Mouse (Mus musculus): ENCODE results near the gene Tmc3. TPM values are rescaled to one million over a fixed set of nuclear protein-coding genes. Genes with fewer than 3 reads are reported as not detected.

Gene Tmc3
- polyA plus RNA-seq, 1 experiment = 0.25 TPM

GRCm38 (mm10) chr7:83572451-83572850, 12.3 kb upstream of the Tmc3 start:
- H3K4me1 ChIP-seq (ENCODE audit: control insufficient read depth, insufficient read depth, low read length) = no peaks in the 10 kb centered on the region
- no peaks in the 10 kb centered on the region; the same call in 1 of the 2 replicates for H3K9me3 ChIP-seq (replicated peaks; ENCODE audit: control insufficient read depth, insufficient read depth, low read length, poor library complexity, severe bottlenecking)
- TF ChIP-seq EP300 (IDR thresholded peaks at IDR 0.05; ENCODE audit: insufficient read depth, low read depth, low read length) = no peak
- TF ChIP-seq CTCF (IDR thresholded peaks at IDR 0.05; ENCODE audit: low read depth, low read length) = no peak
- TF ChIP-seq POLR2A (IDR thresholded peaks at IDR 0.05; ENCODE audit: insufficient read depth, low read length) = no peak
- H3K36me3 ChIP-seq (ENCODE audit: control insufficient read depth, insufficient read depth, low read length, poor library complexity, severe bottlenecking) = no peaks in the 10 kb centered on the region
- no peak overlapping the region for H3K27ac ChIP-seq (ENCODE audit: insufficient read depth, low read length)
- H3K9ac ChIP-seq (ENCODE audit: low read depth, poor library complexity, severe bottlenecking) = no peak overlapping the region
- H3K27me3 ChIP-seq (ENCODE audit: control insufficient read depth, insufficient read depth, low read length, poor library complexity, severe bottlenecking) = no peaks in the 10 kb centered on the region
- H3K4me3 ChIP-seq (ENCODE audit: low read depth, low read length) = no peak overlapping the region

- Histone ChIP-seq H3K9me3 (replicated peaks; ENCODE audit: control insufficient read depth, insufficient read depth, low read length, poor library complexity, severe bottlenecking) (no peaks in the 10 kb centered on the region), H3K9ac (ENCODE audit: low read depth, poor library complexity, severe bottlenecking) (no peak overlapping the region)
- TF ChIP-seq POLR2A (IDR thresholded peaks at IDR 0.05; ENCODE audit: insufficient read depth, low read length) = no peak
- TF ChIP-seq CTCF (IDR thresholded peaks at IDR 0.05; ENCODE audit: low read depth, low read length) = no peak
- no peak for TF ChIP-seq EP300 (IDR thresholded peaks at IDR 0.05; ENCODE audit: insufficient read depth, low read depth, low read length)
Measured at GRCm38 (mm10) chr7:83580946-83581345, 3.8 kb upstream of the Tmc3 start.

GRCm38 (mm10) chr7:83594056-83594455, 9.3 kb downstream of the Tmc3 start:
- H3K9ac ChIP-seq (ENCODE audit: low read depth, poor library complexity, severe bottlenecking) = no peak overlapping the region
- H3K27ac ChIP-seq (ENCODE audit: insufficient read depth, low read length) = no peak overlapping the region
- TF ChIP-seq CTCF (IDR thresholded peaks at IDR 0.05; ENCODE audit: low read depth, low read length) (no peak), EP300 (IDR thresholded peaks at IDR 0.05; ENCODE audit: insufficient read depth, low read depth, low read length) (no peak), POLR2A (IDR thresholded peaks at IDR 0.05; ENCODE audit: insufficient read depth, low read length) (no peak)
- H3K4me3 ChIP-seq (ENCODE audit: low read depth, low read length) = no peak overlapping the region
- no peaks in the 10 kb centered on the region for H3K4me1 ChIP-seq (ENCODE audit: control insufficient read depth, insufficient read depth, low read length)
- H3K36me3 ChIP-seq (ENCODE audit: control insufficient read depth, insufficient read depth, low read length, poor library complexity, severe bottlenecking) = no peaks in the 10 kb centered on the region
- no peaks in the 10 kb centered on the region for H3K27me3 ChIP-seq (ENCODE audit: control insufficient read depth, insufficient read depth, low read length, poor library complexity, severe bottlenecking)
- H3K9me3 ChIP-seq (replicated peaks; ENCODE audit: control insufficient read depth, insufficient read depth, low read length, poor library complexity, severe bottlenecking) = no peaks in the 10 kb centered on the region; the same call in 1 of the 2 replicates

More at GRCm38 (mm10) chr7:83580946-83581345, 3.8 kb upstream of the Tmc3 start:
- Histone ChIP-seq H3K36me3 (ENCODE audit: control insufficient read depth, insufficient read depth, low read length, poor library complexity, severe bottlenecking) (no peaks in the 10 kb centered on the region), H3K27ac (ENCODE audit: insufficient read depth, low read length) (no peak overlapping the region), H3K4me3 (ENCODE audit: low read depth, low read length) (no peak overlapping the region), H3K4me1 (ENCODE audit: control insufficient read depth, insufficient read depth, low read length) (no peaks in the 10 kb centered on the region), H3K27me3 (ENCODE audit: control insufficient read depth, insufficient read depth, low read length, poor library complexity, severe bottlenecking) (no peaks in the 10 kb centered on the region)

- H3K4me3 ChIP-seq (ENCODE audit: low read depth, low read length) = no peak overlapping the region
- H3K9me3 ChIP-seq (replicated peaks; ENCODE audit: control insufficient read depth, insufficient read depth, low read length, poor library complexity, severe bottlenecking) = no peaks in the 10 kb centered on the region; the same call in 1 of the 2 replicates
- no peaks in the 10 kb centered on the region for H3K36me3 ChIP-seq (ENCODE audit: control insufficient read depth, insufficient read depth, low read length, poor library complexity, severe bottlenecking)
- H3K9ac ChIP-seq (ENCODE audit: low read depth, poor library complexity, severe bottlenecking) = no peak overlapping the region
- no peaks in the 10 kb centered on the region for H3K4me1 ChIP-seq (ENCODE audit: control insufficient read depth, insufficient read depth, low read length)
- TF ChIP-seq EP300 (IDR thresholded peaks at IDR 0.05; ENCODE audit: insufficient read depth, low read depth, low read length) (no peak), POLR2A (IDR thresholded peaks at IDR 0.05; ENCODE audit: insufficient read depth, low read length) (no peak), CTCF (IDR thresholded peaks at IDR 0.05; ENCODE audit: low read depth, low read length) (no peak)
- H3K27me3 ChIP-seq (ENCODE audit: control insufficient read depth, insufficient read depth, low read length, poor library complexity, severe bottlenecking) = no peaks in the 10 kb centered on the region
- no peak overlapping the region for H3K27ac ChIP-seq (ENCODE audit: insufficient read depth, low read length)
Measured at GRCm38 (mm10) chr7:83597063-83597462, 12.3 kb downstream of the Tmc3 start.

- H3K36me3 ChIP-seq (ENCODE audit: control insufficient read depth, insufficient read depth, low read length, poor library complexity, severe bottlenecking) = no peaks in the 10 kb centered on the region
- H3K4me1 ChIP-seq (ENCODE audit: control insufficient read depth, insufficient read depth, low read length) = no peaks in the 10 kb centered on the region
- H3K9me3 ChIP-seq (replicated peaks; ENCODE audit: control insufficient read depth, insufficient read depth, low read length, poor library complexity, severe bottlenecking) = no peaks in the 10 kb centered on the region; the same call in 1 of the 2 replicates
- TF ChIP-seq POLR2A (IDR thresholded peaks at IDR 0.05; ENCODE audit: insufficient read depth, low read length) (no peak), EP300 (IDR thresholded peaks at IDR 0.05; ENCODE audit: insufficient read depth, low read depth, low read length) (no peak), CTCF (IDR thresholded peaks at IDR 0.05; ENCODE audit: low read depth, low read length) (no peak)
- no peak overlapping the region for H3K4me3 ChIP-seq (ENCODE audit: low read depth, low read length)
- H3K27ac ChIP-seq (ENCODE audit: insufficient read depth, low read length) = no peak overlapping the region
- no peak overlapping the region for H3K9ac ChIP-seq (ENCODE audit: low read depth, poor library complexity, severe bottlenecking)
- no peaks in the 10 kb centered on the region for H3K27me3 ChIP-seq (ENCODE audit: control insufficient read depth, insufficient read depth, low read length, poor library complexity, severe bottlenecking)
Measured at GRCm38 (mm10) chr7:83598997-83599912, 14.5 kb downstream of the Tmc3 start.

GRCm38 (mm10) chr7:83599913-83600286, 15.2 kb downstream of the Tmc3 start:
- H3K4me1 ChIP-seq (ENCODE audit: control insufficient read depth, insufficient read depth, low read length) = no peaks in the 10 kb centered on the region
- no peak overlapping the region for H3K4me3 ChIP-seq (ENCODE audit: low read depth, low read length)
- H3K9ac ChIP-seq (ENCODE audit: low read depth, poor library complexity, severe bottlenecking) = no peak overlapping the region
- no peak overlapping the region for H3K27ac ChIP-seq (ENCODE audit: insufficient read depth, low read length)
- no peaks in the 10 kb centered on the region; the same call in 1 of the 2 replicates for H3K9me3 ChIP-seq (replicated peaks; ENCODE audit: control insufficient read depth, insufficient read depth, low read length, poor library complexity, severe bottlenecking)
- TF ChIP-seq CTCF (IDR thresholded peaks at IDR 0.05; ENCODE audit: low read depth, low read length) (peak; percentile 92), EP300 (IDR thresholded peaks at IDR 0.05; ENCODE audit: insufficient read depth, low read depth, low read length) (no peak)
- H3K36me3 ChIP-seq (ENCODE audit: control insufficient read depth, insufficient read depth, low read length, poor library complexity, severe bottlenecking) = no peaks in the 10 kb centered on the region
- H3K27me3 ChIP-seq (ENCODE audit: control insufficient read depth, insufficient read depth, low read length, poor library complexity, severe bottlenecking) = no peaks in the 10 kb centered on the region
